Mouse (Mus musculus) E14TG2a.4 (cell line): ENCODE measurements at regions not wholly inside any gene's neighbourhood (a gene's known extent, or its start where the extent isn't known, plus 50 kb on each side); places are given as distances from the start of the nearest gene placed in this dataset.
"Not testable (repeated sequence)": the region's sequence is repeated elsewhere in the genome, so short reads cannot be mapped to it uniquely, and the experiment has no call there.

Experiments
- H3K27me3 ChIP-seq: 2 replicates; pipeline ENCODE4 v1.6.1; 2014; ENCODE audit warnings: low read length, control low read depth; ENCODE audit not compliant: insufficient read depth
- H3K36me3 ChIP-seq: 2 replicates; pipeline ENCODE4 v1.6.1; 2014; ENCODE audit warnings: low read length, control low read depth; ENCODE audit not compliant: insufficient read depth
- H3K4me1 ChIP-seq: replicated peaks from 2 replicates; pipeline ENCODE4 v1.6.1; 2014; ENCODE audit warnings: low read depth, low read length, control low read depth
- H3K4me3 ChIP-seq: replicated peaks from 2 replicates; pipeline ENCODE4 v1.5.1; 2014; ENCODE audit warnings: mild to moderate bottlenecking, low read length
- H3K9me3 ChIP-seq: 2 replicates; pipeline ENCODE4 v1.6.1; 2014; ENCODE audit warnings: low read length, control low read depth
- CTCF ChIP-seq: conservative IDR thresholded peaks from 2 replicates; pipeline ENCODE4 v1.5.1; 2014; ENCODE audit warnings: low read length
- NANOG ChIP-seq: IDR thresholded peaks from 2 replicates; pipeline ENCODE4 v1.6.1; 2014; ENCODE audit warnings: borderline replicate concordance, low read length, mixed read lengths
- POU5F1 ChIP-seq: IDR thresholded peaks from 2 replicates; pipeline ENCODE4 v1.6.1; 2014; ENCODE audit warnings: low read length, borderline replicate concordance

GRCm38 (mm10) chr3:44122311-44122710 is 1255.9 kb upstream of the Pcdh10 start:
- Histone ChIP-seq H3K36me3 (no peaks in the 10 kb centered on the region), H3K27me3 (no peaks in the 10 kb centered on the region), H3K4me1 (no peaks in the 10 kb centered on the region), H3K4me3 (no peak overlapping the region), H3K9me3 (no peaks in the 10 kb centered on the region)
- TF ChIP-seq POU5F1 = no peak
- TF ChIP-seq CTCF = no peak
- TF ChIP-seq NANOG = no peak

- H3K4me1 ChIP-seq = no peaks in the 10 kb centered on the region
- TF ChIP-seq CTCF = no peak
- TF ChIP-seq POU5F1 = no peak
- no peak for TF ChIP-seq NANOG
- H3K9me3 ChIP-seq = no peaks in the 10 kb centered on the region
- no peaks in the 10 kb centered on the region for H3K36me3 ChIP-seq
- no peak overlapping the region for H3K4me3 ChIP-seq
- H3K27me3 ChIP-seq = no peaks in the 10 kb centered on the region
Observed at GRCm38 (mm10) chr3:44130657-44131056, 1247.5 kb upstream of the Pcdh10 start.

- H3K4me3 ChIP-seq = no peak overlapping the region
- no peak for TF ChIP-seq NANOG
- no peak for TF ChIP-seq POU5F1
- no peak for TF ChIP-seq CTCF
- H3K36me3 ChIP-seq = no peaks in the 10 kb centered on the region
- no peaks in the 10 kb centered on the region for H3K4me1 ChIP-seq
- H3K27me3 ChIP-seq = no peaks in the 10 kb centered on the region
- no peaks in the 10 kb centered on the region for H3K9me3 ChIP-seq
Observed at GRCm38 (mm10) chr3:44154526-44154925, 1223.7 kb upstream of the Pcdh10 start.

GRCm38 (mm10) chr3:44199876-44200275 is 1178.3 kb upstream of the Pcdh10 start:
- H3K36me3 ChIP-seq, H3K4me1 ChIP-seq, H3K4me3 ChIP-seq, H3K27me3 ChIP-seq: not testable (repeated sequence)
- H3K9me3 ChIP-seq = peaks cover 74% of the 10 kb centered on the region

GRCm38 (mm10) chr3:44237532-44237931 is 1140.7 kb upstream of the Pcdh10 start:
- H3K9me3 ChIP-seq, H3K27me3 ChIP-seq, H3K36me3 ChIP-seq, H3K4me3 ChIP-seq, H3K4me1 ChIP-seq: not testable (repeated sequence)
